Mouse (Mus musculus) CH12.LX (cell line): ENCODE data around the gene Pom121l2.

Experiments used
- CTCF ChIP-seq, 2 experiments: IDR thresholded peaks in 1 of 2; conservative IDR thresholded peaks in 1 of 2; 2 replicates each; pipeline ENCODE4 v1.5.1; 2011 to 2012; ENCODE audit warnings: low read depth in 2 of 2, low read length in 2 of 2, improper control_type of control experiment in 1 of 2, inconsistent platforms in 1 of 2, mild to moderate bottlenecking in 1 of 2, moderate library complexity in 1 of 2
- NELFE ChIP-seq: IDR thresholded peaks from 2 replicates; pipeline ENCODE4 v1.6.1; 2011; ENCODE audit warnings: low read depth, low read length, improper control_type of control experiment

DNA sequence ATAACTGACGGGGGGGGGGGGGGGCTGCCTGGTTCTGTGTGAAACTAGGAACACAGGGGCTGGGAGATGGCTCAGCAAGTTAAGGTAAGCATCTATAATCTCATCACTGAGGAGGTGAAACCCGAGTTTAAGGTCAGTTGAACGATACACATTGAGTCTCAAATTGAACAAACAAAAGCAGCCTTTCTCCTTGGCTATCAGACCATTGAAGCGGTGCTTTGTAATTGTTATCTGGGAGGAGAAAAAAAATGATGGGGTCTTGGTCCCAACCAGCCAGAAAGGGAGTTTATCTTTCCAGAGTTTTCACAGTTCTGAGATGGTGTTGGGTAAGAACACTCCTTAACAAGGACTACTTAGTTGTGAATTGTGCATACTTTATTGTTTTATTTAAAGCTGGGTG, 16.8 kb downstream of the Pom121l2 start:
- TF ChIP-seq NELFE = no peak
- no peak for TF ChIP-seq CTCF (conservative IDR thresholded peaks at IDR 0.05 in 1 of 2, IDR thresholded peaks at IDR 0.05 in 1 of 2; ENCODE audit: low read depth in 2 of 2, low read length in 2 of 2)
